Mouse (Mus musculus) inflammation-experienced regulatory T-cells (primary cell): Measurements from ENCODE around the gene Abca12. TPM values are rescaled to one million over a fixed set of nuclear protein-coding genes. Genes with fewer than 3 reads are reported as not detected.

Experiments
- polyA plus RNA-seq, 2 experiments: library from polyadenylated mRNA; unstranded; fragments of 100-300 nt; shearing (Covaris generic); gene quantifications; one replicate each; pipeline ENCODE4 v1.2.1; 2017

The Abca12 gene
- 1 to 10 TPM in 1 of 2 experiments, under 1 TPM in 1; 0.52 to 1.2 TPM for polyA plus RNA-seq

GRCm38 (mm10) chr1:71414810-71415209 is at the start of gene Abca12:
Abca12 (minus strand) TSS chr1:71414910.

Other genes starting within 250 kb of the Abca12 start
- gene Atic, start 142.2 kb upstream of the Abca12 start, polyA plus RNA-seq: 10 to 100 TPM; 17.0 to 22.0 TPM
- 1 to 10 TPM in 1 of 2 experiments, under 1 TPM in 1; 0.89 to 5.2 TPM for gene Fn1, start 238.3 kb upstream of the Abca12 start, polyA plus RNA-seq